Mouse (Mus musculus): Measurements from ENCODE around the gene Grik3.

DNA sequence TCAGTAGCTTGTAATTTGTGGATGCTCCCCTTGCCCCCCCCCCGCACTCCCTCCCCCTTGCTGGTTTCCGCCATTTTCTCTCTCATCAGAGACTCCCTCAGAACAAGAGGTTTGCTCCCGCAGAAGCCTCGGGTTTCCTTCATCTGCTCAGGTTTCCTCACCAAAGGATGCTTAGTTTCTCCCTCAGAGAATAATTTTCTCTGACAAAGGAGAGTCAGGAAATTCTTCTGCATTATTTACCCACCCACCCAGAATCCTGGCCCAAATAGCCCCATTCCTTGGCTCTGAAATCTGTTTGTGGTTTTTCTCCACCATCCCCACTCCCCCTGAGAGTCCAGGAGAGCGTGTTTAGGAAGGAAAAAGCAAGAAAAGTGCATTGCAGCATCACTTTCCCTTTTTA, 89.8 kb downstream of the Grik3 start:
- TF ChIP-seq CTCF (IDR thresholded peaks at IDR 0.05; ENCODE audit: low read depth, low read length) = no peak
- TF ChIP-seq POLR2A (IDR thresholded peaks at IDR 0.05; ENCODE audit: insufficient read depth, low read length) = no peak
- no peak for TF ChIP-seq EP300 (IDR thresholded peaks at IDR 0.05; ENCODE audit: insufficient read depth, low read depth, low read length)

All from ES-Bruce4 (cell line).